Mouse (Mus musculus): Measurements from ENCODE around the gene Limch1.

DNA sequence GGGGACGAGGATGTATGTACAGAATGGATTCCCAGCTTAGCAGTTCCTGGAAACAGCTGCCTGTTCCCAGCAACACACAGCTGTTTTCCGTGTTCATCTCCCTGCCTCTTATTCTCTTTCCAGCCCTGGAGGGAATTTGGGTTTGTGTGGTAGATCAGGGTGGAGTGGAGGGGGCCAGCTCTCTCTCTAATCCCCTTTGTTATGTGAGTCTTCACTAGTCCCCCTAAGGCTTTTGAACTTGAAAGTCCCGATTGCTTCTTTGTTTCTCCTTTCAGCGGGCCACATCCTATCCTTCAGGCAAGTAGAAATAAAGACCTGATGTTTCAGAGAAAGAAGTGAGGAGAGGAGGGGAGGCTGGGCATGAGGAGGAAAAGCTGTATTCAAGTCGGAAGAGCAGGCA is 24.7 kb upstream of the Limch1 start:
- TF ChIP-seq CHD2 (IDR thresholded peaks at IDR 0.05; ENCODE audit: low read depth, low read length) (no peak), MAFK (IDR thresholded peaks at IDR 0.05; ENCODE audit: insufficient read depth, low read depth, low read length) (no peak)
